Mouse (Mus musculus) kidney, adult 2 months (tissue): ENCODE data around the gene Lce1g. TPM values are rescaled to one million over a fixed set of nuclear protein-coding genes. Genes with fewer than 3 reads are reported as not detected.

Experiments used
- DNase-seq: peaks from one replicate; pipeline ENCODE4 v3.0.0; 2021
- H3K27ac ChIP-seq: fragments of 200-500 bp; 2 replicates; pipeline ENCODE4 v1.5.1; 2012; ENCODE audit warnings: low read depth, low read length, control low read depth, inconsistent platforms; ENCODE audit not compliant: insufficient read depth
- H3K27me3 ChIP-seq: fragments of 200-500 bp; replicated peaks from 2 replicates; pipeline ENCODE4 v1.6.1; 2012; ENCODE audit warnings: mild to moderate bottlenecking, moderate library complexity, low read length, inconsistent platforms; ENCODE audit not compliant: control insufficient read depth, insufficient read depth
- H3K36me3 ChIP-seq: fragments of 200-500 bp; 2 replicates; pipeline ENCODE4 v1.6.1; 2012; ENCODE audit warnings: mild to moderate bottlenecking, moderate library complexity, low read length, inconsistent platforms; ENCODE audit not compliant: control insufficient read depth, insufficient read depth
- H3K4me1 ChIP-seq: fragments of 200-500 bp; 2 replicates; pipeline ENCODE4 v1.6.1; 2011; ENCODE audit warnings: low read length; ENCODE audit not compliant: control insufficient read depth, insufficient read depth
- H3K4me3 ChIP-seq: fragments of 200-500 bp; 2 replicates; pipeline ENCODE4 v1.5.1; 2011; ENCODE audit warnings: mild to moderate bottlenecking, low read depth, low read length, control low read depth; ENCODE audit not compliant: insufficient read depth
- CTCF ChIP-seq: fragments of 200-500 bp; conservative IDR thresholded peaks from 2 replicates; pipeline ENCODE4 v1.5.1; 2011; ENCODE audit warnings: low read depth, mild to moderate bottlenecking, control low read depth, low read length, moderate library complexity, mixed read lengths; ENCODE audit not compliant: insufficient read depth, insufficient read length
- POLR2A ChIP-seq: fragments of 200-500 bp; IDR thresholded peaks from one replicate; pipeline ENCODE4 v1.6.1; 2011; ENCODE audit warnings: low read depth, low read length, control low read depth
- whole genome bisulfite sequencing: fragments of 180-500 bp; shearing (Covaris S2); methylation state at CpG from one replicate; pipeline ENCODE4 v1.1.7; 2018; 5-methylcytosine and 5-hydroxymethylcytosine counted together
- polyA plus RNA-seq: library from polyadenylated mRNA; depleted of rRNA; stranded (reverse); fragments of >200 nt; gene quantifications from 2 replicates; pipeline ENCODE4 v1.2.3, GENCODE M21; 2012; rRNA removed

The Lce1g gene
- polyA plus RNA-seq, 1 experiment: not detected

- Histone ChIP-seq H3K27me3 (no peaks in the 10 kb centered on the region), H3K36me3 (no peaks in the 10 kb centered on the region), H3K4me1 (no peaks in the 10 kb centered on the region), H3K27ac (no peak within 1 kb of the TSS), H3K4me3 (no peak within 1 kb of the TSS)
- DNase-seq: no peak
- TF ChIP-seq POLR2A (no peak), CTCF (no peak)
- WGBS: 73% methylated on average over 3 of the region's 3 CpGs
Observed at GRCm38 (mm10) chr3:92720250-92720649, 31.9 kb downstream of the Lce1g start, which contains the start of gene Lce1f. Gene Lce1f (minus strand): TSS chr3:92720350.

- Histone ChIP-seq H3K36me3 (no peaks in the 10 kb centered on the region), H3K4me3 (no peak overlapping the region), H3K4me1 (no peaks in the 10 kb centered on the region), H3K27ac (no peak overlapping the region), H3K27me3 (no peaks in the 10 kb centered on the region)
- DNase-seq: peak; percentile 0
- TF ChIP-seq POLR2A (no peak), CTCF (no peak)
Observed at GRCm38 (mm10) chr3:92715122-92715521, 37.0 kb downstream of the Lce1g start.

- WGBS: 80% methylated on average over 2 of the region's 2 CpGs
- DNase-seq: no peak
Observed at GRCm38 (mm10) chr3:92708974-92709373, 43.2 kb downstream of the Lce1g start, which contains the start of gene Lce1e. Gene Lce1e (minus strand): TSS chr3:92709074.

More at GRCm38 (mm10) chr3:92708974-92709373, 43.2 kb downstream of the Lce1g start, which contains the start of gene Lce1e:
- no peak for TF ChIP-seq CTCF
- no peak for TF ChIP-seq POLR2A
- Histone ChIP-seq H3K27me3 (no peaks in the 10 kb centered on the region), H3K4me3 (no peak within 1 kb of the TSS), H3K27ac (no peak within 1 kb of the TSS), H3K36me3 (no peaks in the 10 kb centered on the region), H3K4me1 (no peaks in the 10 kb centered on the region)

Other genes starting within 250 kb of the Lce1g start
- not detected in 2 replicates for gene 2310046K23Rik, start 217.8 kb downstream of the Lce1g start, polyA plus RNA-seq
- 0.08 and 0.14 TPM in 2 replicates for gene Ivl, start 178.6 kb downstream of the Lce1g start, polyA plus RNA-seq
- 3.3 and 3.5 TPM in 2 replicates for gene Smcp, start 163.3 kb downstream of the Lce1g start, polyA plus RNA-seq
- not detected in 2 replicates for gene 2210017I01Rik, start 144.8 kb downstream of the Lce1g start, polyA plus RNA-seq
- gene Lce6a, start 130.7 kb downstream of the Lce1g start, polyA plus RNA-seq: not detected in 2 replicates
- not detected in 2 replicates for gene Lce1a1, start 104.0 kb downstream of the Lce1g start, polyA plus RNA-seq
- gene Lce1b, start 95.4 kb downstream of the Lce1g start, polyA plus RNA-seq: not detected in 2 replicates
- not detected in 2 replicates for gene Lce1a2, start 82.0 kb downstream of the Lce1g start, polyA plus RNA-seq
- not detected in 2 replicates for gene Lce1c, start 73.1 kb downstream of the Lce1g start, polyA plus RNA-seq
- gene Lce1d, start 65.1 kb downstream of the Lce1g start, polyA plus RNA-seq: not detected in 2 replicates
- gene Lce1e, start 43.3 kb downstream of the Lce1g start, polyA plus RNA-seq: not detected in 2 replicates
- not detected in 2 replicates for gene Lce1f, start 32.0 kb downstream of the Lce1g start, polyA plus RNA-seq
- not detected in 2 replicates for gene Gm38119, start 13.2 kb downstream of the Lce1g start, polyA plus RNA-seq
- gene Lce1h, start 12.7 kb upstream of the Lce1g start, polyA plus RNA-seq: not detected in 2 replicates
- not detected in 2 replicates for gene Lce1i, start 26.6 kb upstream of the Lce1g start, polyA plus RNA-seq
- not detected in 2 replicates for gene Lce1j, start 38.2 kb upstream of the Lce1g start, polyA plus RNA-seq
- gene Lce1k, start 55.6 kb upstream of the Lce1g start, polyA plus RNA-seq: not detected in 2 replicates
- not detected in 2 replicates for gene Kprp, start 74.9 kb upstream of the Lce1g start, polyA plus RNA-seq
- not detected in 2 replicates for gene Lce1l, start 98.9 kb upstream of the Lce1g start, polyA plus RNA-seq
- gene 2310050C09Rik, start 117.9 kb upstream of the Lce1g start, polyA plus RNA-seq: not detected in 2 replicates
- gene Lce3a, start 173.9 kb upstream of the Lce1g start, polyA plus RNA-seq: not detected in 2 replicates
- not detected in 2 replicates for gene Lce3b, start 180.6 kb upstream of the Lce1g start, polyA plus RNA-seq
- gene Lce3c, start 192.1 kb upstream of the Lce1g start, polyA plus RNA-seq: not detected in 2 replicates
- gene Lce3d, start 205.1 kb upstream of the Lce1g start, polyA plus RNA-seq: not detected in 2 replicates
- gene Lce3e, start 214.7 kb upstream of the Lce1g start, polyA plus RNA-seq: not detected in 2 replicates
- not detected in 2 replicates for gene Lce3f, start 239.9 kb upstream of the Lce1g start, polyA plus RNA-seq